8 mouse cellular contexts compared by ENCODE assay signal in the genomic region with DNA sequence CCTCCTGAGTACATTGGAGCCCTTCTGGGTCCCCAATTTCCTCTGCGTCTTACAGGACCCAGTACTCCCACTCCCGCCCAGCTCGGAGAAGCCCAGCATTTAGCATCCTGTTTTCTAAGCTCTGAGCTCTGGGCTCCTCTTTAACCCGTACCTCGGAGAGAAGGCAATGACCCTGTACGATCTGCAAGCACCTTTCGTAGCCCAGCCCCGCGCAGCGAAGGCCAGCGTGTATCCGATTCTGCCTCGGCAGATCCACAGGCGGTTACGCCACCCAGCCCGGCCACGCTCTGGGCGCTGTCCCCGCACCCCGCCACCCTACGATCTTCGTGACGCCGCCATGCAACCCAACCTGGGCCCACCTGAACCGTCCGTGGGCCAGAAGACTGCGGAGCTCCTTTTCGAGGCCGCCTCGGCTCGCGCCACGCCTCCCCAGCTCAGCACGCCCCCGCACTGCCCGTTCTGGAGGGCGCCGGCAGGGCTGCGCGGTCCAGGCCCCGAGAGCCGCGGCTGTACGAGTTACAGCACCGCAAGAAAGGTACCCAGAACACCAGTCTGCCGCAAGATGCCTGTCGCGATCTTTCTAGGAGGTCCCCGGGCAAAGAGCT. TPM values are rescaled to one million over a fixed set of nuclear protein-coding genes. Genes with fewer than 3 reads are reported as not detected.
DNase-seq lines count a peak whose midpoint lies in the region; ATAC-seq lines count a peak whose summit lies in the region.

Gene Tsen34 (plus strand): TSS at position 482 of the 605 bp plus-strand sequence.

- ATAC-seq in kidney, embryonic 15.5 days (replicated peaks; ENCODE audit: low FRiP score), result peak; percentile 67
- ATAC-seq in intestine, embryonic 14.5 days (replicated peaks; ENCODE audit: low FRiP score, low TSS enrichment, low read depth), result peak; percentile 59; the same call in 1 of the 2 replicates
- no peak for ATAC-seq in megakaryocyte progenitor cell, adult 5-6 weeks (replicated peaks; ENCODE audit: poor library complexity)

- peaks cover 25% of the 10 kb centered on the region for H3K4me1 ChIP-seq in kidney, embryonic 15.5 days
- H3K4me1 ChIP-seq in intestine, embryonic 14.5 days (replicated peaks; ENCODE audit: control insufficient read depth, insufficient read depth, low read length), result peaks cover 12% of the 10 kb centered on the region

- peaks cover 42% of the 10 kb centered on the region for H3K36me3 ChIP-seq in kidney, embryonic 15.5 days
- H3K36me3 ChIP-seq in intestine, embryonic 14.5 days (ENCODE audit: control insufficient read depth, insufficient read depth, low read length), result peaks cover 42% of the 10 kb centered on the region

- no peak for DNase-seq in kidney, adult 18-20 months
- no peak for DNase-seq in adrenal gland, adult 2 months
- no peak for DNase-seq in gastrocnemius, postnatal 10 days
- peak; percentile 98 for DNase-seq in intestine, embryonic 14.5 days (ENCODE audit: low spot score)
- DNase-seq in right cerebral cortex, postnatal 36 days (ENCODE audit: low spot score in 2 of 2), result no peak
- no peak for DNase-seq in T-cell, adult 2 months (ENCODE audit: low spot score)

- H3K4me3 ChIP-seq in kidney, embryonic 15.5 days (replicated peaks), result peak within 1 kb of the TSS; percentile 76
- H3K4me3 ChIP-seq in intestine, embryonic 14.5 days (ENCODE audit: low read depth, low read length), result peak within 1 kb of the TSS; percentile 79

- H3K4me2 ChIP-seq in kidney, embryonic 15.5 days, result peak within 1 kb of the TSS; percentile 90
- H3K4me2 ChIP-seq in intestine, embryonic 14.5 days (ENCODE audit: low read length), result peak within 1 kb of the TSS; percentile 77

- no peaks in the 10 kb centered on the region for H3K27me3 ChIP-seq in kidney, embryonic 15.5 days
- no peaks in the 10 kb centered on the region for H3K27me3 ChIP-seq in intestine, embryonic 14.5 days (replicated peaks; ENCODE audit: control insufficient read depth, insufficient read depth, low read length)

- H3K9me3 ChIP-seq in kidney, embryonic 15.5 days (replicated peaks), result no peaks in the 10 kb centered on the region
- no peaks in the 10 kb centered on the region for H3K9me3 ChIP-seq in intestine, embryonic 14.5 days (ENCODE audit: control insufficient read depth, low read length)

- peak within 1 kb of the TSS; percentile 90 for H3K9ac ChIP-seq in kidney, embryonic 15.5 days
- peak within 1 kb of the TSS; percentile 84 for H3K9ac ChIP-seq in intestine, embryonic 14.5 days (ENCODE audit: low read length)

- WGBS in kidney, embryonic 15.5 days, result under 1% methylated on average over 49 of the region's 49 CpGs
- under 1% methylated on average over 48 of the region's 49 CpGs for WGBS in intestine, embryonic 14.5 days

- peak within 1 kb of the TSS; percentile 99 for H3K27ac ChIP-seq in kidney, embryonic 15.5 days
- peak within 1 kb of the TSS; percentile 97 for H3K27ac ChIP-seq in intestine, embryonic 14.5 days (ENCODE audit: low read depth)

RNA-seq across cellular contexts. Expression of gene Tsen34, which starts in this region (rescaled TPM):
- polyA plus RNA-seq in kidney, embryonic 15.5 days (2015; fragmentation: Nextera tagmentation; extraction: Ambion mirVana), result 274 and 286 TPM in 2 replicates
- total RNA-seq in adrenal gland, adult 2 months (2021), result 100 to 1,000 TPM in 1 of 2 experiments, 10 to 100 TPM in 1; 80.4 to 106 TPM
- 240 and 250 TPM in 2 replicates for polyA plus RNA-seq in adrenal gland, adult 2 months (2012; rRNA removed)
- total RNA-seq in gastrocnemius, postnatal 10 days (2021), result 10 to 100 TPM; 55.7 to 57.4 TPM
- polyA plus RNA-seq in intestine, embryonic 14.5 days (2014; fragmentation: Nextera tagmentation; extraction: Ambion mirVana), result 244 and 253 TPM in 2 replicates
- 15.0 and 19.4 TPM in 2 replicates for total RNA-seq in megakaryocyte progenitor cell, adult 5-6 weeks (2015)
- 17.7 and 21.0 TPM in 2 replicates for total RNA-seq in megakaryocyte progenitor cell, adult 5-6 weeks (2017)
